Mouse (Mus musculus): ENCODE measurements around the gene Gm26558. TPM values are rescaled to one million over a fixed set of nuclear protein-coding genes. Genes with fewer than 3 reads are reported as not detected.

Gm26558 gene
- 1 to 10 TPM; 1.4 to 1.7 TPM for total RNA-seq (2021)

GRCm38 (mm10) chr2:70661715-70662495, at the start of gene Gm26558:
Gm26558 (minus strand) TSS chr2:70662108.
- no peak for DNase-seq
- intact Hi-C loops (cut with DNase I): loop anchor here (10.0 kb wide), 1 partner anchor 537 kb away; no protein-coding TSS in a partner anchor

DNA sequence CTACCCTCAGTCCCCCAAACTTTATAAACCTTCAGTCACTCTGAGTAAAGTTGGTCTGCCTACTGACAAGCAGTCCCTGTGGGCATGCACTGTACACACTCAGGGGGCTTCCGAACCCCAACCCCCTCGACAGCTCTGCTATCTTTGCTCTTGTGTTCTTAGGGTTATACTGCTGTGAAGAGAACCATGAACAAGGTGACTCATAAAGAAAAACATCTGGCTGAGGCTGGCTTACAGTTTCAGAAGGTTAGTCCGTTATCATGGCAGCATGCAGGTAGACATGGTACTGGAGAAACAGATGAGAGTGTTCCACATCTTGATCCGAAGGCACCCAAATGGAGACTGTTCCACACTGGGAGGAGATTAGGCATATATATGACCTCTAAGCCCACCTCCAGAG, 49.0 kb upstream of the Gm26558 start:
- intact Hi-C loops (cut with DNase I): loop anchor here (5.0 kb wide), 1 partner anchor 326 kb away; no protein-coding TSS in a partner anchor
- no peak for DNase-seq

GRCm38 (mm10) chr2:70710236-70710635, 48.3 kb upstream of the Gm26558 start:
- intact Hi-C loops (cut with DNase I): loop anchor here (5.0 kb wide), 1 partner anchor 327 kb away; no protein-coding TSS in a partner anchor

GRCm38 (mm10) chr2:70708986-70709730, 47.2 kb upstream of the Gm26558 start:
- no peak for DNase-seq

More at GRCm38 (mm10) chr2:70710236-70710635, 48.3 kb upstream of the Gm26558 start:
- DNase-seq: no peak

GRCm38 (mm10) chr2:70702403-70702802, 40.5 kb upstream of the Gm26558 start:
- intact Hi-C loops (cut with DNase I): no loop called here
- no peak for DNase-seq

More at GRCm38 (mm10) chr2:70708986-70709730, 47.2 kb upstream of the Gm26558 start:
- intact Hi-C loops (cut with DNase I): no loop called here

GRCm38 (mm10) chr2:70701571-70701970, 39.7 kb upstream of the Gm26558 start:
- intact Hi-C loops (cut with DNase I): no loop called here
- DNase-seq: no peak

DNA sequence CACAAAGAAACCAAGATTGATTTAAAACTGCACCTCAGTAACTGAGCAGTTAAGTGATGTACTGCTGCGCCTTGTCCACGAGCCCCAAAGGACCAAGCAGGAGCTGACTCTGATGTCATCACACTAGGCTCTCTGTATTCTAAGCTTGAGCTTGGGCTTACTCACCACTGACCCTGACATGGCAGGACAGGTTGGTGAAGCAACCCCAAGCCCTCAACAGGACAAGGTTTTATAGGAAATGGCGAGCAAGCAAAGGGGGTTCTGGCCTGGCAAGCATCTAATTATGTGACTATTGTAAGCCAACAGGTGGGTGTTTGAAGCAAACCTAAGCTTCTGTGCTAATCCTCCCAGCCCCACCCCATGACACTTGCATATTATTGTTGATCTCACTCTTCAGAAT, 38.9 kb upstream of the Gm26558 start:
- intact Hi-C loops (cut with DNase I): no loop called here
- no peak for DNase-seq

- intact Hi-C loops (cut with DNase I): no loop called here
Measured at GRCm38 (mm10) chr2:70695712-70696111, 33.8 kb upstream of the Gm26558 start.

GRCm38 (mm10) chr2:70690195-70690594, 28.3 kb upstream of the Gm26558 start:
- no peak for DNase-seq
- intact Hi-C loops (cut with DNase I): no loop called here

More at GRCm38 (mm10) chr2:70695712-70696111, 33.8 kb upstream of the Gm26558 start:
- no peak for DNase-seq

DNA sequence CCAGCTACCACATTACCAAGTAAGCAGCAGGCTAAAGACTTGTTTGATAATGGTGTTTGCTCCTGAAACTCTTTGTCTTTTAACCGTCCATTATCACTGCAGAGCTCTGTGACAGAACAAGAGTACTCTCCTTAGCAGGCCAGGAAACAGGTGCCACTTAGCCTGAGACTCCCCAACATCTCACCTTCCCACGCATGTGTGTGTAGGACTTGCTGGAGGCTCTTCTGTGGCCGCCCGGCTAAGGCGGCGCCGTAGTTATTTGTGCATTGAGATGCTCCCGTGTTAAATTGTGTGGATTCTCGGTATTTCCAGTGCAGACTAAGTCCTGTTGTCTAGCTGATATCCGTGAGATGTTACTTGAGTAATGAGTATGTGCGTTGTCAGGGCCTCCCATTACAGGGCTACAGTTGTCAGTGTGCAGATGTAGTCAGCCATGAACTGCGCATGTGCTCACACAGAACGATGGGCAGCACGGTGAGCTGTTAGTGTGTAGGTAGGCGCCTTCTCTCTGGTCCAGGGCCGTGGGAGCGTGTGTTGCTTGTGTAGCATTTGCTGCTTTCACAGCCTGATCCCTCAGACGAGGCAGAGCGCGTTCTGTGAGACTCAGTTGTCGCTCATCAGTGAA, 26.7 kb upstream of the Gm26558 start:
- no peak for DNase-seq
- intact Hi-C loops (cut with DNase I): no loop called here

DNA sequence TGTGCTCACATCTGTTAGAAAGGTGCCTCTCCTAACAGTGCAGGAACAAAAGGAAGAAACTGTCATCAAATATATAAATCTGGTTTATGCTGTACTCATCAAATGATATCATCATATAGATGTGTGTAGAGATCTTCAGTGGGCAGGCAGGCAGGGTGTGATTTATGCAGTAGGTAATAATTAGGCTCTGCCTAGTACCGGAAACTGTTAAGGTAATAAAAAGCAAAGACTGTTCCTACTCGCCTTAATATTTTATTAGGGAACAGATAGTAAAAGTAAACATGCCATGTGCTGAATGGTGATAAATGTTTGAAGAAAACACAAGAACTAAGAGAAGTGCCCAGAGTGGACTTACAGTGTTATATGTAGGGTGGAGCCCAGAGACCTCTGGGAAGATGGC, 20.4 kb upstream of the Gm26558 start:
- intact Hi-C loops (cut with DNase I): no loop called here
- DNase-seq: no peak

GRCm38 (mm10) chr2:70673445-70674126, 11.7 kb upstream of the Gm26558 start:
- intact Hi-C loops (cut with DNase I): no loop called here
- DNase-seq: no peak

DNA sequence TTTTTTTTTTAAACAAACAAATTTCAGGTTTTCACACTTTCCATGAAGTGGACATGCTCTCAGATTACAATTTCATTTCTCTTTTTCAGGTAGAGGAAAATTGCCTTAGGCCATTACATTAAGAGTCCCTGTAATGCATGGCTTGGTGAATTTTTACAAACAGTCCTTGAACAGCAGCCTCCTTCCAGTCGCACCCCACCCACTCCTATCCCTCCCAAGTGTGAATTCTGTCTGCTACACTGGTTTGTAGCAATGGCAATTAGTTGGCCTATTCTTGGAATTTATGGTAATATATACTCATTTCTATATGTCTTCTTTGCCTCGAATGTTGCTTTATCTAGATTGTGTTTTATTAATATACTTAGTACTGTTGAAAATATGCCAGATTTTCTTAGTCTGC, 10.6 kb upstream of the Gm26558 start:
- intact Hi-C loops (cut with DNase I): no loop called here
- DNase-seq: no peak

- intact Hi-C loops (cut with DNase I): loop anchor here (10.0 kb wide), 1 partner anchor 545 kb away; no protein-coding TSS in a partner anchor
- no peak for DNase-seq
Measured at GRCm38 (mm10) chr2:70669896-70670295, 8.0 kb upstream of the Gm26558 start.

- DNase-seq: no peak
- intact Hi-C loops (cut with DNase I): loop anchor here (10.0 kb wide), 1 partner anchor 544 kb away; no protein-coding TSS in a partner anchor
Measured at GRCm38 (mm10) chr2:70669241-70669640, 7.3 kb upstream of the Gm26558 start.

GRCm38 (mm10) chr2:70667016-70667415, 5.1 kb upstream of the Gm26558 start:
- no peak for DNase-seq
- intact Hi-C loops (cut with DNase I): loop anchor here (10.0 kb wide), 1 partner anchor 542 kb away; no protein-coding TSS in a partner anchor

DNA sequence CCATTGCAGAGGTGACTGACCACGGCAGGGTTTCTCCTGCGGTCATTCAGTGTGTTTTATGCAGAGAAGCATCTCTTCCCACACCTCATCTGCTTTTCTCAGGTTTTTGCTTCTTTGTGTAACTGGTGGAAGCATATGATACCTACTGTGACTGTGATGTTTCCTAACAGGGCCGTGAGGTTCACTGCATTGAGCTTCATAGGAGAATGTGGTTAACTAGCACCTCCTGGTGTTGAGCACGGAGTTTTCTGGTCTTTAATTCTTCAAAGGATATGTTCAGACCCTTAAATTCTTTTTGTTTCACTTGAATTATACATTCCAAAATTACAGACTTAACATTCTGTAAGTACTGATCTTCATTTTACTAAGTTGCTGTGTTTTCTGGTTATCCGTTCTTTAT, 1.9 kb upstream of the Gm26558 start:
- DNase-seq: no peak
- intact Hi-C loops (cut with DNase I): loop anchor here (10.0 kb wide), 1 partner anchor 539 kb away; no protein-coding TSS in a partner anchor

DNA sequence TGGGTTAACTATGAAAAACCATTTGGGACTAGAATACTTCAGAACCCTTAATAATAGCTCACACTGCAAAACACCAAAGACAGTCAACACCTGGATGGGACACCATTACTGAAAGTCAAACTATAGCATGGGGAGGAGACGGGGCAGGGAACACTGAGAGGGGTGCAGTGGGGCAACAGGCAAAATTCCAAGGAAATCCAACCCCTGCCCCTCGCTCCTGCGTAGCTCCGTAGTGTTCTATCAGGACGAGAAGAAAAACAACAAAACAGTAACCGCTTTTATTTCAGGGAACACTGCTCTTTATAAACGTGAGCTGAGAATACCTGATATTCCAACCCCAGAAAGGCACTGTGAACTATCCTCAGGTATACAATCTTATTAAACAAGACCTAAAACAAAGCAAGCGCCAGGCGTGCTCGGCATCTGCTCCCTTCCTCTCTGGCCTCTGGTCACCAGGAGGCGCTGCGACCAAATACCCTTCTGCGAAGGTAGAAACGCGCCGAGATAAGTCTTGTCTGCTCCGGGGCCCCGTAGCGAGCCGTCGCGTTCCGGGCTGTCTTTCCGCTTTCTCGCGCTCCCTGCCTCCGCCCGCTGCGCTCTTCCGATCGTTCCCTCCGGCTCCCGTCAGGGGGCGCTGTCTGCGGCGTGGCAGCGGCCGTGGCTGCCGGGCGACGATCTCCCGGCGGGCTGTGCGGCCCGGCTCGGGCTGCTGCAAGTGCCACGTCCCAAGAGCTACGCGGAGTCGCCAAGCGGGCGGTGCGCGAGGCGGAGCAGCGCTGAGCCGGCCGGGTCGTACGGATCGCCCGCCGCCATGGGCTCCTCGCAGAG, 807 bp downstream of the Gm26558 start, which contains the start of gene Gorasp2:
TSS of gene Gorasp2 (plus strand) at position 690 of the 828 bp plus-strand sequence.
- peak; percentile 97 for DNase-seq
- intact Hi-C loops (cut with DNase I): loop anchor here (10.0 kb wide), 1 partner anchor 536 kb away; no protein-coding TSS in a partner anchor

DNA sequence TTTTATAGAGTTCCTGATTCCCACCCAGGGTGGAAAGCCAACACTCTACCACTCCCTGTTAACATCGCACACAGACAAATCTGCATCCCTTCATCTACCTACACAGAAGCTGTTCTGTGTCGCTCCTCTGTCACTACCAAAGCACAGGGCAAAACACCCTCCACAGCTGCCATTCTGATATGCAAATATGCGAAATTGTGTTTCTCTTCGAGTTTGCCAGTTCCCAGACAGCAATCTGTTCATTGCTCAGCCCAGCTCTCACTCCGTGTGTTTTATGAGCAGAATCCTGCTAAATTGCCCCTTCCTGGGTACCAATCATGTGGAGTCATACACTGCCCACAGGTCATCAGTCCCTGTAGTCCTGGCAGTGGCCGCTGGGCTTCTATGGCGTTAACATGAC, 4.8 kb downstream of the Gm26558 start:
- no peak for DNase-seq
- intact Hi-C loops (cut with DNase I): no loop called here
